Mouse (Mus musculus) liver, postnatal 0 days (tissue): ENCODE measurements around the gene Etv4. TPM values are rescaled to one million over a fixed set of nuclear protein-coding genes. Genes with fewer than 3 reads are reported as not detected.

Experiments used
- ATAC-seq: fragments of 200-750 bp; cut with Nextera tagmentation; 2 replicates; pipeline ENCODE4 v1.8.0; 2017; ENCODE audit warnings: mild to moderate bottlenecking, moderate library complexity
- DNase-seq: peaks from one replicate; pipeline ENCODE4 v3.0.0-alpha.2; 2016
- H3K27ac ChIP-seq: fragments of 300-500 bp; sonication (generic); 2 replicates; pipeline ENCODE4 v1.5.1; 2014; ENCODE audit warnings: antibody characterized with exemption, moderate library complexity, mild to moderate bottlenecking, low read depth
- H3K27me3 ChIP-seq: fragments of 300-500 bp; sonication (generic); 2 replicates; pipeline ENCODE4 v1.6.1; 2014; ENCODE audit warnings: low read length, control low read depth, mixed read lengths; ENCODE audit not compliant: insufficient read depth
- H3K36me3 ChIP-seq: fragments of 300-500 bp; sonication (generic); replicated peaks from 2 replicates; pipeline ENCODE4 v1.6.1; 2014; ENCODE audit warnings: mild to moderate bottlenecking, control low read depth, low read length, moderate library complexity, mixed read lengths; ENCODE audit not compliant: insufficient read depth
- H3K4me1 ChIP-seq: fragments of 300-500 bp; sonication (generic); 2 replicates; pipeline ENCODE4 v1.6.1; 2014; ENCODE audit warnings: antibody characterized with exemption, mild to moderate bottlenecking, control low read depth; ENCODE audit not compliant: insufficient read depth
- H3K4me2 ChIP-seq: fragments of 300-500 bp; sonication (generic); 2 replicates; pipeline ENCODE4 v1.6.1; 2014; ENCODE audit warnings: low read depth, mild to moderate bottlenecking, low read length, moderate library complexity, mixed read lengths
- H3K4me3 ChIP-seq: fragments of 300-500 bp; sonication (generic); 2 replicates; pipeline ENCODE4 v1.5.1; 2014; ENCODE audit warnings: low read depth, low read length
- H3K9ac ChIP-seq: fragments of 300-500 bp; sonication (generic); replicated peaks from 2 replicates; pipeline ENCODE4 v1.6.1; 2014; ENCODE audit warnings: mild to moderate bottlenecking, moderate library complexity
- H3K9me3 ChIP-seq: fragments of 300-500 bp; sonication (generic); 2 replicates; pipeline ENCODE4 v1.6.1; 2016; ENCODE audit warnings: mild to moderate bottlenecking, control low read depth, low read length, mixed read lengths
- CTCF ChIP-seq: sonication (generic); IDR thresholded peaks from 2 replicates; pipeline ENCODE4 v1.5.1; 2016; ENCODE audit warnings: antibody characterized with exemption, low read depth
- EP300 ChIP-seq: IDR thresholded peaks from 2 replicates; pipeline ENCODE4 v1.6.1; 2016; ENCODE audit warnings: antibody characterized with exemption, low read depth, mild to moderate bottlenecking
- WGBS: fragments of 180-500 bp; shearing (Covaris S2); extraction: QIAGEN DNeasy Blood & Tissue Kit; methylation state at CpG from one replicate; pipeline ENCODE4 v1.1.7; 2014; ENCODE audit not compliant: insufficient replicate concordance; 5-methylcytosine and 5-hydroxymethylcytosine counted together
- polyA plus RNA-seq: library from polyadenylated mRNA; unstranded; fragments of >200 nt; fragmentation: Nextera tagmentation; extraction: Ambion mirVana; gene quantifications from 2 replicates; pipeline ENCODE4 v1.2.1, GENCODE M21; 2015

Etv4 gene
- polyA plus RNA-seq, 1 experiment from 2014 or later = 0.15 TPM

DNA sequence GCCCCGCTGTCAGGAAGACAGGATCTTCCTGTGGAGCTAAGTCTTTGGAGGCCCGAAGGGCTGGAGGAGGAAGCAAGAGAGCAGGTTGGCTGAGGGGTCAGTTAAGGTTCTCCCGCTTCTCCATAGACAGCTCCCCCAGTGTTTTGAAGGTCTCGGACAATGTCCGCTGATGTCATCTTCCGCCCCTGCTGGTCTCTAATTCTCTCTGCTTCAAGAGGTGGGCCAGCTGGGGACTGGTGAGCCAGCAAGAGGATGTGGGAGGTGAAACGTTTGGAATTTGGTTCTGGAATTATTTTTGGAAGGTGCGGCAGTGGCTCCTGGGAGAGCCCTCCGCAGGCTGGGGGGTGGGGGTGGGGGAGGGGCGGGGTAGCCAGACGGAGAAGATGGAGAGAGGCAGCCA is 35.7 kb upstream of the Etv4 start:
- TF ChIP-seq EP300 (no peak), CTCF (no peak)
- WGBS = 39% methylated on average over 10 of the region's 11 CpGs
- H3K4me1 ChIP-seq = no peaks in the 10 kb centered on the region
- no peak overlapping the region for H3K4me2 ChIP-seq
- DNase-seq (no peak), ATAC-seq (no peak)
- H3K9ac ChIP-seq = no peak overlapping the region
- no peak overlapping the region for H3K27ac ChIP-seq
- H3K4me3 ChIP-seq = no peak overlapping the region
- no peaks in the 10 kb centered on the region for H3K27me3 ChIP-seq
- H3K9me3 ChIP-seq = peaks cover 4% of the 10 kb centered on the region; the same call in 1 of the 2 replicates
- H3K36me3 ChIP-seq = no peaks in the 10 kb centered on the region

DNA sequence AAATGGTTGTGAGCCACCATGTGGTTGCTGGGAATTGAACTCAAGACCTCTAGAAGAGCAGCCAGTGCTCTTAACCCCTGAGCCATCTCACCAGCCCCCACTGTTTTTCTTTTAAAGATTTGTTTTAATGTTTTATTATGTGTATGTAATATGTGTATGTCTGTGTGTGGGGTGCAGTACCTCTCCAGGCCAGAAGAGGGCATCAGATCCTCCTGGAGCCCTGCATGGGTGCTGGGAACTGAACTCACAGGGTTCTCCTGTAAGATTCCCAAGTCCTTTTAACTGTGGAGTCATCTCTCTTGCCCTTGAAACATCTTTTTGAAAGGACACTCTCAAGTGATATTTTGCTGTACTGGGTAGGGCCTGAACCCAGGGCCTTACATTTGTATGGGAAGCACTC is 34.7 kb upstream of the Etv4 start:
- peaks cover 8% of the 10 kb centered on the region; the same call in 1 of the 2 replicates for H3K27me3 ChIP-seq
- H3K4me2 ChIP-seq = no peak overlapping the region
- no peak overlapping the region for H3K4me3 ChIP-seq
- no peak overlapping the region for H3K27ac ChIP-seq
- DNase-seq = no peak
- H3K9ac ChIP-seq = no peak overlapping the region
- H3K9me3 ChIP-seq = peaks cover 4% of the 10 kb centered on the region; the same call in 1 of the 2 replicates
- no peak for ATAC-seq
- no peaks in the 10 kb centered on the region for H3K4me1 ChIP-seq
- H3K36me3 ChIP-seq = no peaks in the 10 kb centered on the region
- TF ChIP-seq CTCF (peak; percentile 32), EP300 (no peak)

GRCm38 (mm10) chr11:101815103-101816085 is 30.2 kb upstream of the Etv4 start:
- Histone ChIP-seq H3K9ac (no peak overlapping the region), H3K36me3 (no peaks in the 10 kb centered on the region), H3K4me3 (no peak overlapping the region), H3K27me3 (peaks cover 21% of the 10 kb centered on the region), H3K9me3 (peaks cover 4% of the 10 kb centered on the region; the same call in 1 of the 2 replicates), H3K27ac (no peak overlapping the region), H3K4me2 (no peak overlapping the region), H3K4me1 (no peaks in the 10 kb centered on the region)
- WGBS = 21% methylated on average over 22 of the region's 22 CpGs
- DNase-seq = no peak
- TF ChIP-seq EP300 = no peak
- no peak for TF ChIP-seq CTCF
- no peak for ATAC-seq

DNA sequence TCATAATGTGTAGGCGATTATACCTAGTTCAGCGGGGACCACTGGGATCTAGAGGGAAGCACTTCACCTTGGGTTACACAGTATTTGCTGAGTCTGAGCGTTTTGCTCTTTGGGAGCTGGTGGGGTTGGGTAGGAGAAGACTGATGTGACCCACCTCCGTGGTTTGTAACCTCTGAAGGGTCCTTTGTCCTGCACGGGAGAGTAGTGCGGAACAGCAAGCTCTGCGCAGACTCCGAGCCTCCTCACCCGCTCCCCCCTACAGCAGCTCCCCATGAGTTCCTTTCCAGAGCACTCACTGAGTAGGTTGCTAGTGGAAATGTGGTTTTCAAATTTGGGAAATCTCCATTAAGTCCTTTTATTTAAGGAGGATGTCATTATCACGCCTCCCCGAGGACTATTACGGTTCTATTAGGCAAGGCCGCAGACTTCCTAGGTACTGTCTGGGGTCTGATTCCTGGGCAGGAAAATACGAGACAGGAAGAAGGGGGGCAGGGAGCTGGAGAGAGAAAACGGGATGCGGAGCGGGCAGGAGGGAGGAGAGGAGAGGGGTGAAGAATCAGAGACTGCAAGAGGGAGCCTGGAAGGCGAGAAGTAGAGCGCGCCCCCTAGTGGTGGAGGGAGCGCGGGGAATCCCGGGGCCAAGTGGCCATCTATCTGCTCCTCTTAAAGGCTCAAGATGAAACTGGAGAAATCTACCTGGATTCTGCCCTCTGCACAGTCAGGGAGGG is 29.4 kb upstream of the Etv4 start:
- TF ChIP-seq CTCF = peak; percentile 86
- TF ChIP-seq EP300 = no peak
- no peak overlapping the region for H3K4me2 ChIP-seq
- H3K36me3 ChIP-seq = no peaks in the 10 kb centered on the region
- DNase-seq (peak; percentile 82), ATAC-seq (0 out of 2 replicates have a peak, but pooled peaks have one; percentile 33)
- no peak overlapping the region for H3K9ac ChIP-seq
- WGBS = 22% methylated on average over 23 of the region's 23 CpGs
- H3K27ac ChIP-seq = no peak overlapping the region
- H3K27me3 ChIP-seq = peaks cover 23% of the 10 kb centered on the region
- no peaks in the 10 kb centered on the region for H3K9me3 ChIP-seq
- no peak overlapping the region for H3K4me3 ChIP-seq
- H3K4me1 ChIP-seq = no peaks in the 10 kb centered on the region

DNA sequence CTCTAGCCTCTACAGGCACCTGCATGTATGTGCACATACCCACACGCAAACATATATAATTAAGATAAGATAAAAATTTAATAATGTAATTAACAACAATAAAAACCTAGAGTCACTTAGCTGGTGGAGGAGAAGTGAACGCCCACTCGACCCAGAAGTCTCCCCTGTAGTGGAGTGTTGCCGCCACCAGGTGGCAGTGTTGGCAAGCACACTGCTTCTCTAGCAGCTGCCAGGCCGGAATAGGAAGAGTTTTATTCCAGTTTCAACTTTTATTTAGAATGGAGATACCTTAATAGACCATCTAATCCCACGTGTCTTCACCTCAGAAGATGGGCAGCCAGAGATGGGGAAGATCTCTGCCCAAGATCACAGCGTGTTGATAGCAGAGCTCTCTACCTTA is 28.1 kb upstream of the Etv4 start:
- Histone ChIP-seq H3K27ac (no peak overlapping the region), H3K4me1 (0 out of 2 replicates have a peak, but pooled peaks cover 3% of the 10 kb centered on the region), H3K9ac (no peak overlapping the region), H3K4me3 (no peak overlapping the region), H3K27me3 (peaks cover 24% of the 10 kb centered on the region), H3K4me2 (no peak overlapping the region), H3K9me3 (no peaks in the 10 kb centered on the region), H3K36me3 (no peaks in the 10 kb centered on the region)
- TF ChIP-seq CTCF (peak; percentile 96), EP300 (no peak)
- DNase-seq (peak; percentile 80), ATAC-seq (no peak; the same call in 1 of the 2 replicates)
- whole genome bisulfite sequencing = 3% methylated on average over 7 of the region's 7 CpGs
